Mouse (Mus musculus): ENCODE data around the gene Hipk2. TPM values are rescaled to one million over a fixed set of nuclear protein-coding genes. Genes with fewer than 3 reads are reported as not detected.
A peak's percentile ranks its signal among the peaks of the same experiment; 100 is the strongest.

Gene Hipk2
- polyA plus RNA-seq, 1 experiment from 2014 or later = 27.4 TPM

DNA sequence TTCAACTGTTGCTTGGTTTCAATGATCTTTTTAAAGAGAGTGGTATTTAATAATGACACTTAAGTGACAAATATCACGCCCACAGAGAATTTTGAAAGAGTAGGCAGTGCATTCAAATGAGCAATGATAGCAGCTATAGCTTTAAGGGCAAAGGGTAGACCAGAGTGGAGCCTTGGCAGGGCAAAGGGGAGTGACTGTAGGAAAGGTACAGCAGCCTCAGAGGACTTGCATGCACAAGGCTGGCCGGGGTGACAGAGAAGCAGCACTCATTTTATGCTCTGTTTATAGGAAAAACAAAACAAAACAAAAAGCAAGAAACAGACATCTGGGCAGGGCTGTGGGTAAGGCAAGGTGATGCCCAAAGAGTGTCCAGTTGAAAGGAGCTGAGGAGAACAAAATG, 5.5 kb upstream of the Hipk2 start:
- WGBS = 56% methylated on average over 2 of the region's 2 CpGs
- Histone ChIP-seq H3K27me3 (replicated peaks; ENCODE audit: control insufficient read depth, insufficient read depth, low read length) (peaks cover 2% of the 10 kb centered on the region; the same call in 1 of the 2 replicates), H3K9ac (ENCODE audit: low read depth, low read length) (no peak overlapping the region), H3K4me3 (ENCODE audit: low read depth, low read length) (no peak overlapping the region), H3K27ac (ENCODE audit: low read depth, low read length) (no peak overlapping the region), H3K4me2 (no peak overlapping the region), H3K4me1 (replicated peaks; ENCODE audit: control insufficient read depth, insufficient read depth, low read length) (peaks cover 31% of the 10 kb centered on the region), H3K9me3 (ENCODE audit: control insufficient read depth, low read length) (no peaks in the 10 kb centered on the region), H3K36me3 (ENCODE audit: control insufficient read depth, insufficient read depth, low read length) (no peaks in the 10 kb centered on the region)
- no peak for ATAC-seq (replicated peaks; ENCODE audit: low FRiP score)
- no peak for DNase-seq (ENCODE audit: low spot score)

DNA sequence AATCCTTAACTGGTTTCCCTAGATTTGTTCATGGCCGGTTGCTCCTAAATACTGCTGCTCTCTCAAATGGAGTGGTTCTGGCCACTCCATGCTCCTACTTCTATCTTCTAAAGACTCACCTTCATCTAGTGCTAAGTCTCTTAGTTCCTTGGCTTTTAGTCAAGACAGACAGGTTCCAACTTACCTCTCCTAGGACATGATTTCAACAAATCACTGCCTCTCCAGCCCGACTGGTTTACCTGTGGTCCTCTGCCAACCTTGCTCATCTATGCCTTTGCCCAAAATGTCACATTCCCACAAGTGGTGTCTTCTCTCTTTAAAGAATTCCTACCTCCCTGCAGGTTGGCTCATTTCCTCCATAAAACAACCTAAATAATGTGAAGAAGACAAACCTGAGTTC, 1.7 kb upstream of the Hipk2 start:
- Histone ChIP-seq H3K4me2 (no peak overlapping the region), H3K4me1 (replicated peaks; ENCODE audit: control insufficient read depth, insufficient read depth, low read length) (peaks cover 23% of the 10 kb centered on the region), H3K9ac (ENCODE audit: low read depth, low read length) (no peak overlapping the region), H3K27me3 (replicated peaks; ENCODE audit: control insufficient read depth, insufficient read depth, low read length) (0 out of 2 replicates have a peak, but pooled peaks cover 2% of the 10 kb centered on the region), H3K27ac (ENCODE audit: low read depth, low read length) (no peak overlapping the region), H3K9me3 (ENCODE audit: control insufficient read depth, low read length) (no peaks in the 10 kb centered on the region), H3K4me3 (ENCODE audit: low read depth, low read length) (no peak overlapping the region), H3K36me3 (ENCODE audit: control insufficient read depth, insufficient read depth, low read length) (no peaks in the 10 kb centered on the region)
- DNase-seq (ENCODE audit: low spot score) (no peak), ATAC-seq (replicated peaks; ENCODE audit: low FRiP score) (no peak)
- whole genome bisulfite sequencing = 82% methylated on average over 2 of the region's 2 CpGs

DNA sequence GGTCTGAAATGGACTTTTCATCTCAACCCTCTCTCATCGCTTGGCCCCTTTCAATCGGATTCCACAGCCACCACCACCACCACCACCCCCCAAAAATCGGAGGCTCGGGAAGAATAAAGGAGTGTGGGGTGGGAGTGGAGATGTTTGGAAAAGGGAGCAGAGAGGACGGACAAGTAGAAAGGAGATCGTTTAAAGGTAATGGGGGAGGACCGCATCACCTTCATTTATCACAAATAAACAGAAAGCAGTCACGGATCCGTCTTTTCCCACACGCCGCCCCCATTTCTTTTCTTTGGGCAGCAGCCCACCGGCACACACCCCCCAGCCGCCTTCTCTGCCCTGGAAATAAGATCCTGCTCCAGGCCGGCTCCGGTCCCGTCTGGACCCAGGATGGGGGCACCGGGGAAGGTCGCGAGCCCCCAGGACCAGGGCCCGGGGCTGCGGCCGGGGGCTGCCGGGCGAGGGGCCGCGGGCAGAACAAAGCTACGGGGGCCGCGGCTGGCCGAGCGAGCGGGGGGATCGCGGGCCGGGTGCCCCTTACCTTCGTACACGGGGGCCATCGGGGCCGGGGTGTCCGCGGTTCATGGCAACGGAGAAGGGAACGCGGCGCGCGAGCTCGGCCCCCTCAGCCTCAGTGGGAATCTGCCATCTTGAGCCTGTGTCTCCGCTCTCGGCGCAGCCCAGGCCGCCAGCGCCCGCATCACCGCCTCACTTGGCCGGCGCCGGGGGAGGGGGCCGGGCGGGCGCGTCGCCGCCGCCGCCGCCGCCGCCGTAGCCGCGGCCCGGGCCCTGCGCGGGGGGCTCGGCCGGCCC, 501 bp downstream of the Hipk2 start, which contains the start of gene Tbxas1:
Tbxas1 (plus strand) TSS at position 147 of the 813 bp plus-strand sequence.
- H3K9ac ChIP-seq (ENCODE audit: low read depth, low read length) = peak within 1 kb of the TSS; percentile 99
- no peak; the same call in 1 of the 2 replicates for ATAC-seq (replicated peaks; ENCODE audit: low FRiP score)
- H3K36me3 ChIP-seq (ENCODE audit: control insufficient read depth, insufficient read depth, low read length) = peaks cover under 1% of the 10 kb centered on the region; the same call in 1 of the 2 replicates
- 0 out of 2 replicates have a peak, but pooled peaks cover 2% of the 10 kb centered on the region for H3K27me3 ChIP-seq (replicated peaks; ENCODE audit: control insufficient read depth, insufficient read depth, low read length)
- WGBS = under 1% methylated on average over 55 of the region's 77 CpGs
- H3K4me1 ChIP-seq (replicated peaks; ENCODE audit: control insufficient read depth, insufficient read depth, low read length) = peaks cover 33% of the 10 kb centered on the region
- peak within 1 kb of the TSS; percentile 99 for H3K27ac ChIP-seq (ENCODE audit: low read depth, low read length)
- no peaks in the 10 kb centered on the region for H3K9me3 ChIP-seq (ENCODE audit: control insufficient read depth, low read length)
- peak; percentile 59 for DNase-seq (ENCODE audit: low spot score)
- H3K4me3 ChIP-seq (ENCODE audit: low read depth, low read length) = peak within 1 kb of the TSS; percentile 100
- peak within 1 kb of the TSS; percentile 90 for H3K4me2 ChIP-seq

DNA sequence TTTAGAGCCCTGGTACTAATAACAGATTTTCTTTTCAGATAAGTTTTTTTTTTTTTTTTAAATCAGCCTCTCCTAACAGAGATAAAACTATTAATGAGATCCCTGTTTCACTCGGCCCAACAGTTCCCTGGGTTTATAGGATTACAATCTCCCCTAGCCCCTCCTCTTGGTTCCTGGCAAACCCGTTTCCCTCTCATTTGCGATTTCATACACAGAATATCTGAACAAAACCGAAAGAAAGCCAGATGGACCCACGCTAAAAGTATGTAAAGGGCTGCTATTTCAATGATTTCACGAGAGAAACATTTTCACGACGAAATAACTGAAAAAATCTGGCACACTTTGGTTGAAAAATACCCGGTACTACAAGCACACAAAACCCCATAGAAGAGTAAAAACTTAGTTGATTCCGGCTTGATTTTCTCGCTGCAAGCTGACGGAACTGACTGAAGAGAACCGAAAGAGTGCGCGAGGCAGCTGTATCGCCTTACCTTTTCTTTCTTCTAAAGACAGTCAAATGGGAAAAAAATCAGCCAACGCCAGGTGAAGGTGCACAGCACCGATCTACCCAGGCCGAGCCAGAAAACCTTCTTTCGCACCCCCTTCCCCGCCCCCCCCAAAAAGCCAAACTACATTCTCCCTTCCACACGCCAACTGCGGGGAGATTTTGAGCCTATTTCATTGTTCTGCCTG, 1.3 kb downstream of the Hipk2 start:
- 0 out of 2 replicates have a peak, but pooled peaks cover 2% of the 10 kb centered on the region for H3K27me3 ChIP-seq (replicated peaks; ENCODE audit: control insufficient read depth, insufficient read depth, low read length)
- peaks cover 39% of the 10 kb centered on the region for H3K4me1 ChIP-seq (replicated peaks; ENCODE audit: control insufficient read depth, insufficient read depth, low read length)
- peak overlapping the region; percentile 100 for H3K4me3 ChIP-seq (ENCODE audit: low read depth, low read length)
- no peaks in the 10 kb centered on the region for H3K9me3 ChIP-seq (ENCODE audit: control insufficient read depth, low read length)
- peak overlapping the region; percentile 99 for H3K27ac ChIP-seq (ENCODE audit: low read depth, low read length)
- peak overlapping the region; percentile 99 for H3K9ac ChIP-seq (ENCODE audit: low read depth, low read length)
- ATAC-seq (replicated peaks; ENCODE audit: low FRiP score) (no peak), DNase-seq (ENCODE audit: low spot score) (no peak)
- peak overlapping the region; percentile 90 for H3K4me2 ChIP-seq
- peaks cover 4% of the 10 kb centered on the region; the same call in 1 of the 2 replicates for H3K36me3 ChIP-seq (ENCODE audit: control insufficient read depth, insufficient read depth, low read length)
- under 1% methylated on average over 23 of the region's 23 CpGs for WGBS

DNA sequence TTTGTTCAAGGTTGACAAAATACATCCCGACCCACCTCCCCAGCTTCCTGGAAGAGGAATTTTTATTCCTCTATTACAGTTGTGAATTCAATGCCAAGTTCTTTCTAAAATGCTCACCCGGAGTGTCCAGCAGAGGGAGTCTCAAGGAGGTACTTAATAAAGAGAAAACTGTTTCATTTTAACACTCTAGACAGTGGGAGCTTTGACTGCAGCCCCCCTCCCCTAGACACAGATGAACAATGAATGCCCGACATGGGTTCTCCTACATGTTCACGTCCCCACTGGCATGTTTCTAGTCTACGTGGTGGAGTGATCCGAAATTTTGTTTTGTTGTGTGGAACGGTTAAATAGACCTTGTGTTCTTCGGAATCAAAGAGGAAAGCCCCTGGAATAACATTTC, 1.9 kb downstream of the Hipk2 start:
- peaks cover 39% of the 10 kb centered on the region for H3K4me1 ChIP-seq (replicated peaks; ENCODE audit: control insufficient read depth, insufficient read depth, low read length)

DNA sequence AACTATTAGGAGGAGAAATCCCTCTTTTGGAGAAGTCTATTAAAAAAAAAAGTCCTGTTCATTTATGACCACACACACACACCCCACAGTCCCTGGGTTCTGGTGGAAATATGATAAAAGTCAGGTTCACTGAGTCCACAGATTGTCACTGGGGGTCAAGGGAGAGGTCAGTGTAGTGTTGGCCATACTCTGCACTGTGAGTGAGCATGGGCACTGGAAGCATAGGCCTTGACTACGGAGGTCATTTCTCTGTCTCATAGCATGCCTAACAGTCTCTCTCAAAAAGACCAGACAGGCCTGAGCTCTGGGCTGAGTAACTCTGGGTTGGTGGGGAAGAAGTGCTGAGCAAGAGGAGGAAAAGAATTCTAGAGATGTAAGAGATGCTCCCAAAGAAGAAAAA, 2.6 kb downstream of the Hipk2 start:
- Histone ChIP-seq H3K27ac (ENCODE audit: low read depth, low read length) (peak overlapping the region; percentile 99; the same call in 1 of the 2 replicates), H3K27me3 (replicated peaks; ENCODE audit: control insufficient read depth, insufficient read depth, low read length) (no peaks in the 10 kb centered on the region), H3K4me2 (peak overlapping the region; percentile 90), H3K9me3 (ENCODE audit: control insufficient read depth, low read length) (no peaks in the 10 kb centered on the region), H3K9ac (ENCODE audit: low read depth, low read length) (peak overlapping the region; percentile 99), H3K4me3 (ENCODE audit: low read depth, low read length) (peak overlapping the region; percentile 100), H3K36me3 (ENCODE audit: control insufficient read depth, insufficient read depth, low read length) (peaks cover 4% of the 10 kb centered on the region; the same call in 1 of the 2 replicates), H3K4me1 (replicated peaks; ENCODE audit: control insufficient read depth, insufficient read depth, low read length) (peaks cover 40% of the 10 kb centered on the region)
- no peak for DNase-seq (ENCODE audit: low spot score)
- 68% methylated on average over 1 of the region's 1 CpGs for WGBS
- no peak for ATAC-seq (replicated peaks; ENCODE audit: low FRiP score)

More for the DNA sequence above, 1.9 kb downstream of the Hipk2 start:
- Histone ChIP-seq H3K27me3 (replicated peaks; ENCODE audit: control insufficient read depth, insufficient read depth, low read length) (0 out of 2 replicates have a peak, but pooled peaks cover 2% of the 10 kb centered on the region), H3K4me2 (peak overlapping the region; percentile 90), H3K27ac (ENCODE audit: low read depth, low read length) (peak overlapping the region; percentile 99), H3K9ac (ENCODE audit: low read depth, low read length) (peak overlapping the region; percentile 99), H3K9me3 (ENCODE audit: control insufficient read depth, low read length) (no peaks in the 10 kb centered on the region), H3K4me3 (ENCODE audit: low read depth, low read length) (peak overlapping the region; percentile 100), H3K36me3 (ENCODE audit: control insufficient read depth, insufficient read depth, low read length) (peaks cover 4% of the 10 kb centered on the region; the same call in 1 of the 2 replicates)
- DNase-seq (ENCODE audit: low spot score) (no peak), ATAC-seq (replicated peaks; ENCODE audit: low FRiP score) (no peak; the same call in 1 of the 2 replicates)
- WGBS = 15% methylated on average over 8 of the region's 8 CpGs

DNA sequence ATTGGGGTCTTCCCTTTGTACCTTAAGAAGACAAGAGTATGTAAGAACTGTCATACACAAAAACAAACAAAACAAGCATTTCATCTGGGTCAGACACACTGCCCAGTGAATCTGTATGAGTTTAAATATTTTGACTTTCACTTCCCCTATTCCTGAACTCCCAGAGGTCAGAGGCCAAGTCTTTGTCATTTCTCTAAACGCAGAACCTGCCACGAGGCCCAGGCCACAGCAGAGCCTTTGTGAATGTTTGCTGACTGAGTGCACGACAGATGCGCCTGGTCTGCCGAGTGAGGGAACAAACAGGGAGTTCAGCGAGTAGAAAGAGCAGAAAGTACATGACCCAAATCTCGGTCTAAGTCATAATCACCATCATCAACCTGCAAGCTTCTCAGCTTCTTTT, 4.9 kb downstream of the Hipk2 start:
- Histone ChIP-seq H3K4me2 (no peak overlapping the region), H3K36me3 (ENCODE audit: control insufficient read depth, insufficient read depth, low read length) (peaks cover 4% of the 10 kb centered on the region; the same call in 1 of the 2 replicates), H3K27ac (ENCODE audit: low read depth, low read length) (no peak overlapping the region; the same call in 1 of the 2 replicates), H3K9me3 (ENCODE audit: control insufficient read depth, low read length) (no peaks in the 10 kb centered on the region), H3K4me1 (replicated peaks; ENCODE audit: control insufficient read depth, insufficient read depth, low read length) (peaks cover 55% of the 10 kb centered on the region), H3K4me3 (ENCODE audit: low read depth, low read length) (no peak overlapping the region), H3K9ac (ENCODE audit: low read depth, low read length) (no peak overlapping the region), H3K27me3 (replicated peaks; ENCODE audit: control insufficient read depth, insufficient read depth, low read length) (no peaks in the 10 kb centered on the region)
- WGBS = 42% methylated on average over 7 of the region's 7 CpGs
- no peak for DNase-seq (ENCODE audit: low spot score)
- no peak for ATAC-seq (replicated peaks; ENCODE audit: low FRiP score)

DNA sequence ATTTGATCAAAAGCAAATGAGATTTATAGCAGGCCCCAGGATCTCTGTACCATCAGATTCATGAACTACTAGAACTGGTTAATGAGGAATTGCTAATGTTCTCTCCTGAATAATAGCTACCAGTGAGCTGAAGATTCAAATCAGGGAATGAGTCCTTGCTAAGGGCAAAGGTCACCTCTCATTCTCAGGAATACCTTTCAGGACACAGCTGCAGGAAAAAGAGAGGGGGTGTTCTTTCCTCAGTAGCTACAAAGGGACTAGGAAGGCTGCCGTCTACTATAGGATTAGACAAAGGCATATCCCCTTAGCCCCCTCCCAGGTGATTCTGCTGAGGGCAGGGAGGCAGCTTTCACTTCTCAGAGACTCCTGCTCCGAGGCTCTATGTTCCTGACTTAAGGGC, 5.9 kb downstream of the Hipk2 start:
- no peaks in the 10 kb centered on the region for H3K9me3 ChIP-seq (ENCODE audit: control insufficient read depth, low read length)
- 65% methylated on average over 2 of the region's 2 CpGs for WGBS
- peaks cover 65% of the 10 kb centered on the region for H3K4me1 ChIP-seq (replicated peaks; ENCODE audit: control insufficient read depth, insufficient read depth, low read length)
- peaks cover 4% of the 10 kb centered on the region; the same call in 1 of the 2 replicates for H3K36me3 ChIP-seq (ENCODE audit: control insufficient read depth, insufficient read depth, low read length)
- ATAC-seq (replicated peaks; ENCODE audit: low FRiP score) (no peak), DNase-seq (ENCODE audit: low spot score) (no peak)
- H3K27ac ChIP-seq (ENCODE audit: low read depth, low read length) = peak overlapping the region; percentile 32; the same call in 1 of the 2 replicates
- no peaks in the 10 kb centered on the region for H3K27me3 ChIP-seq (replicated peaks; ENCODE audit: control insufficient read depth, insufficient read depth, low read length)
- H3K4me2 ChIP-seq = no peak overlapping the region
- H3K4me3 ChIP-seq (ENCODE audit: low read depth, low read length) = no peak overlapping the region
- H3K9ac ChIP-seq (ENCODE audit: low read depth, low read length) = no peak overlapping the region
